Mouse (Mus musculus) cerebellum, postnatal 14 days (tissue): ENCODE measurements around the gene Nbea.

Source experiments
- DNase-seq, 2 experiments: peaks; one replicate each; pipeline ENCODE4 v3.0.0; 2021; ENCODE audit warnings: mixed read lengths in 2 of 2

Gene Nbea

DNA sequence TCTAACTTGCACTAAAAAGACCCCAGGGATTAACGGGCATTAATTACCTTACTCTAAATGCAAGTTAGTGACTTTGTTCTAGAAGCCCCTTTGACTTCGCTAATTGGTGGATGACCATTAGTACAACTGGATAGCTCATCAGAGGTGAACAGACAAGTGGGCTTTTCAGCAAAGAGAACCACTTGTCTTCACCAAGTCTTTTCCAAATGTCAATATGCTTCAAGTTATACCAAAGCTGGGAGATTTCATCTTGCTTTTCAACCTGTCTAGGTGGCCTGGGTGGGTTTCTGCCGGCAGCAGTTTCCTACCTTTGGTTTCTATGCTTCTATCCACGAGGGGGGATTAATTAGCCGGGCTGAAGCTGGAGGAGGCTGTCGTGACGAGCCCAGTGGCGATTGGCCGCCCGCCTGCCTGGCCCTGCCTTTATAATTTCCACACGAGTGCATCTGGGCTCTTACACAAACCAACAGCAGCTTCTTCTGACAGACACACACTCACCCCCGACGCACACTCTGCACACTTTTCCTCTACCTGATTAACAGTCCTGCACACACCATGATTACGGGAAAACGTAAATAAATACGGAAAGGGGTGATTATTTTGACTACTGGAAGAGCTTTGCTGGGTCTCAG lies 401.3 kb downstream of the Nbea start, which contains the start of gene Mab21l1:
TSS of gene Mab21l1 (plus strand) at position 455 of the 632 bp plus-strand sequence.
- DNase-seq = peak; percentile 96 to 97

DNA sequence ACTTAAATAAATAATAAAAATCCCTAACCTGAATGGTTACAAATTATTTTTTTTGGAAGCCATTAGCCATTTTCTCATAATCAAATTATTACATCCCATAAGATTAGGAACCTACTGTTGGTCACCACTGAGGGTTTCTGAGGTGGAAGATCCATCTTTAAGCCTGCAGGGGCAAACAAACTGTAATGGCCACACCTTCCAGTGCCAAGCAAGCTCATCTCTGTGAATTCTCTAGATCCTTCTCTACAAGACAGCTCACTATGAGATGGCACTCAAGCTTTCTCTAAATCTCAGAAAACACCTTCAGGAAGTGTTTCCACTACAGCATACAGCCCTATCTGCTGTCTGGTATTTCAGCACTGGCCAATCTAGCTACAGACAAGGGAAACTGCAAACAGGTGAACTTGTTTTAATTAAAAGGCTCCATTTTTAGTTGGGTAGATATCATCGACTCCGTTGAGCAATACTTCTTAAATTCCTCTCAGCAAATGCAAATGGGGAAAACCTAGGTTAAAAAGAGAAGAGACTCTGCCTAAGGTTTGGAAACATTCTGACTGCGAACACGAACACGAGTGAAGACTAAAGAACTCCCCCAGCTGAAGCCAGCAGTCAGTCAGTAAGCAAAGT lies 402.0 kb downstream of the Nbea start:
- peak in 1 of 2 experiments; percentile 55 for DNase-seq

DNA sequence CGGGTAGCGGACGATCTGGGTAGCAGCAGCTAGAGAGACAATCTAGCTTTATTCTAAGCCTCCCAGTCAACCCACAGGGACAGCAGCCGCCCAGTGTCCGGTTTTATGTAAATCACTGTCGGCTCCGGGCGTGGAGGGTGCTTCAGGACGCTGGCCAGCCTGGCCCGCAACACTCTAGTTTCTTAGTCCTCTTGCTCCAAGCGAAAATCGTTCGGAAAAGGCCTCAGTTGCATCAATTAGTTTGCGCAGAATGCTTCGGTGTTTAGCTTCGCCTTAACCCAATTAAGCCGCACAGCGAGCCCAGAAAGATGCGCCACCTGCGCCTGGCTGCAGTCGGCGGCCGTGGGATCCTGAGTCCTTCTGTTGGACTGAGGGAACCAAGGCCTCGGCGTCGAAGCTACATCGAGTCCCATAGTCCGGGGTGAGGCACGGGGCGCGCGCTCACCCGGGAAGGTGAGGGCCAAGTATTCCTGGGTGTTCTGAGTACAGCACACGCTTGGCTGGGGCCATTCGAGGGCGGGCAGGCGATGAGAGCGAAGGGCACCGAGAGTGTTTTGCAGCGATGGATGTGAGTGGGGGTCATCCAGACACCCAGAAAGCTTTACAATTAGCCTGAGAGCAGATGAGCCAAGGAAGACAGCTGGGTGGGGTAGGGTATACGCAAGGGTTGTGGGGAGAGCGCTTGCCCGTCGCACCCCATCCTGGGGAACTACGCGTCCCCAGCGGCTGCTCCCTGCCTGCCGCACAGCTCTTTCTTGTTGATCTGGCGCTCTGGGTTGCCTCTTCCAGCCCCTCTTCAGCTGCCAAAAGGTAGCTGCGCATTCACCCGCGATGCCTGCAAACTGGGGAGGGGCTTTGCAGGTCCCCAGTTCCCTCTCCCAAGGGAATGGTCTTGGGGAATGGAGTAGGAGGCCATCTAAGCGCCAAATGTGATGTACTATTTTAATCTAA lies 403.1 kb downstream of the Nbea start:
- peak; percentile 80 to 82 for DNase-seq

DNA sequence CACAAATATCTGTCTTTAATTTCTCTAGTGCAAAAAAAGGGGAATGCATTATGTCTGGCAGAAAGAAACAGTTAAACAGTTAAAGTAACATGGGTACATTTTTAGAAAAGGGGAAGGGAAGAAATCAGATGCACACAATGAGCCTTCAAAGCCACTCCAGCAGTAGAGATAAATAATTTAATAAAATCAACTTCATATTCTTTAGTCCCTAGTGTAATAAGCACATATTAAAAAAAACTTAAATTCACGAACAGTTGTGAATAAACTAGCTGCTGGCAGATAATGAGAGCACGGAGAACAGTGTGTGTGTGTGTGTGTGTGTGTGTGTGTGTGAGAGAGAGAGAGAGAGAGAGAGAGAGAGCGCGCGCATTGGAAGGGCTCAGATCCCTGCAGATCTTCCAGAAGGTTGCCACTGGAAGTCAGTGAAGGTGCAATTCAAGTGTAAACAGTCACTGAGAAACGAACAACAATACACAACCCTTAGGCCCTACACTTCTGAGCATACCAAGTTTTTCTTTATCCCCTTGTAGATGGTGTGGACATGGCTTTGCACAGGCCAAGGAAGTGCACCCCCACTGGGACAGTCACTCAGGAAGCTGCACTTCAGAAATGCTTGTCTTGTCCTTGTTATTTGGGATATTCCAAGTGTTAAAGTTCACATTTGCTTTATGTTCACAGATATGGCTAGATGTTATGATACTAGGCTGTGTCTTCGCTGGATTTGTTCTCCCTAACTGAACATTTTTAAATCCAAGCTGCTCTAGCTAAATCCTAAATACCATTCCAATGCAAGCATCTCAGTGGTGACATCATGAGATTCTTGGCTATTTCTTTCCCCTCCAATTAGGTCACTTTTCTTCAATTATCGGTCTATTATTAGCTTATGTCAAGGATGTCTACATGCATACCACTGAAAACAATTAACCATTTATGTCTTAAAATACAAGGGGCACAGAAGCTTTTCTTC lies 404.5 kb downstream of the Nbea start:
- peak; percentile 74 to 78 for DNase-seq

DNA sequence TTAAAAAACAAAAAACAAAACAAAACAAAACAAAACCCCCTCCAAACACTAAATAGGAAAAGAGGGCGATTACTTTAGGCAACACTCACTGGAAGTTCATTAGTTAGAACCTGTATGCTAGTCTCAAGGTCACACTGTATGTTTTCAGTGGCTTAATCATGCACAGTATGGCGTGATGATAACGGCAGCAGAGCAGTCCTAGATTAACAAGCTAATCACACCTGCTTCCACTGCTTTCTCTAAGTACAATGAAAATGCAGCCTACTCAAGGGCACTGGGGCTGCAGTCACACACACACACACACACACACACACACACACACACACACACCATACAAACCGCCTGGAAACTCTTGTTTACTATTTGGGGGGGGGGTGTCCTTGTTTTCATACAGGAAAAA lies 406.0 kb downstream of the Nbea start:
- no peak for DNase-seq

DNA sequence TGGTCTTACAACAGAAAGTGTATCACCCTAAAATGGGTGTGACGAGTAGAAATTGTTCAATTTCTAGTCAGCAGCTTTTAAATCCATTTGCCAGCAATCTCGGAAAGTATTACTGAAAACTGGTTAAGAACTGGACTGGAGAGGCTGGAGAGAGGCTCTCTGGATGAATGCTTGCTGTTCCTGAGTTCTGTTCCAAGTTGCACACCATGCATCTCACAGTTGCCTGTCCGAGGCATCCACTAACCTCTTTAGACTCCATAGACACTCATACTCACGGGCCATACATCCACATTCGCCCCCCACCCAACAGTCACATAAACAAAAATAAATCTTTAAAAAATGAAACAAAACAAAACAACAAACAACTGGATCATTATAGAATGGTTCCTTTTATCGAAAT lies 407.7 kb downstream of the Nbea start:
- no peak for DNase-seq

DNA sequence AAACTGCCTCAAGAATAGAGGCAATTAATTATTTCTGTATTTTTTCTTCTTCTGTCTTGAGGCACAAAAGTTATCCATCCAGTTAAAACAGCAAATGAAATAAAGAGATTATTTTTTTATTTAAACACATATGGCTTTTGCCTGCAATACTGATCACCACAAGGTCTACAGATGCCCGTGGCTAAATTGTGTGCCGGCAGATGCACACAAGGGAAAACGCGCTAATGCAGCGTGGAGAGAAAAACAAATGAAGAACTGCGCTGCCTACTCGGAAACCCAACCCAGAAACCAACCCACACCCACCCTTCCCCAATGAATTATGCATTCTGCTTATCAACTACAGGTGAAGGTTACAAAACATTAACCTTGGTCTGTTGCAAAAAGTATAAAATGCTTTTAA lies 408.3 kb downstream of the Nbea start:
- peak; percentile 55 to 66 for DNase-seq

DNA sequence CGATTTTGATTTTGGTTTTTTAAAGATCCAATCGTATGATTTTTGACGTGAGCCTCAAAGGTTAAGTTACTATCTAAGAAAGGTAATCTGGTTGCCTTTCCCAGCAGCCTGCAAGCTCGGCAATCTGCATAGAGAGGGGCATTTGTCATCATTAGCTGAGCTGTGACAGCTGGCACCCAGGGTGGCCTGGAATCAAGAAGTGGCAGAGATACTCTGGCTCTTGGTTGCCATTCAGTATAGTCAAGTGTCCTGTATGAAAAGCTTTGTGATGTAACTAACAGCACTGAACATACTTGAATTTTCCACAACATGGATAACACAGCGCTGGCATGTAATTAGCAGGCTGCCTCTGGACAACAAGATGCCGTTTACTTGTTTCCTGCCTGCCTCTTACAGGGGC lies 409.3 kb downstream of the Nbea start:
- peak; percentile 77 to 78 for DNase-seq

DNA sequence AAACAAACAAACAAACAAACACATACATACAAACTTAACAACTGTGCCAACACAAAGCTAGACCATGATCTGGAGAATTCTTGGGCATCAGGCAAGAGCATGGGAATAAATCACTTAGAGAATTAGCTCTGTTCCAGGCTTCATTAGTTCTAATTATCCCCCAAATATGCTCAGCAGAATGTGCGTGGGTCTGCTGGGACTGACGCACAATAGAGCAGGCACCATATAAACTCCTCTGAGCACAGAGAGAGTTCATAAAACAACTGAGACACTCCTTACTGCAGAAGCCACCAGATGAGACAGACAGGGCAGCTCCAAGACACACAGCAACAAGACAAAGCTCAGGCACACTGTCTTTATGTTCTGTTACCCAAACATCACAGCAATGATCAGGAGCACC lies 414.2 kb downstream of the Nbea start:
- no peak for DNase-seq

DNA sequence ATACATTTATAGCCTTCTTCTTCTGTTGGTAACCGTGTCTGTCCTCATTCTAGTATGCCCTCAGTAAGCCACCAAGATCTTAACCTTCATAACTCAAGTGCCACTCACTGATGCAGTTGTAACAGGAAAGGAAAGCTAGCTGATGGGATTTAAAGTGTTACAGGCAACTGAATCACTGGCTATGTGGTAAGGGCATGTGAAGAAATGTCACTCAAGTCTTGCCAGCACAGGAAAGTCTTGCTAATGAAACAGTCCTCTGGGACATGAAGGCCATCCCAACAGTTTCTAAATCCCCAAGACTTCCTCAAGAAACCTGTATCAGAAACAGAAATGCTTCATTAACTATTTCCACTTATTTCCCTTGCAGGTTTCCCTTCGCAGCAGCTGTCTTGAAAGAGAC lies 414.8 kb downstream of the Nbea start:
- no peak for DNase-seq

DNA sequence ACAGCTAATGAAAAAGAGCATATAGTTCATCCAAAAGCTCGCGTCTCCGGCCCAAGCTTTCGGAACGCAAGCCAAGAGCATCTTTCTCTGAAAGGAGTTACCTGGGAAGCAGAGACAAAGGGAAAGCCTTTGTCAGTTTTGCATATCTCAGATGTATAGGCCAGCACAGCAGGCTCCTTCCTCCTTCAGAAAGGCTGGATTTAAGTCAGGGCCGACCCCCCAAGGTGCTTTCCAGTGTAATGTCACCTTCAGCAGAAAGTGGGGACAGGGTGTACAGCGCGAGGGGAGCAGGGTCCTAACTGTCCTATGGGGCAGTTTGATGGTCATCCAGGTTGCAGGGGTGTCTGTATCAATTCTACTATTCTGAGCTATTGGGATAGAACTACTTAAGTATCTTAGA lies 419.9 kb downstream of the Nbea start:
- no peak for DNase-seq

DNA sequence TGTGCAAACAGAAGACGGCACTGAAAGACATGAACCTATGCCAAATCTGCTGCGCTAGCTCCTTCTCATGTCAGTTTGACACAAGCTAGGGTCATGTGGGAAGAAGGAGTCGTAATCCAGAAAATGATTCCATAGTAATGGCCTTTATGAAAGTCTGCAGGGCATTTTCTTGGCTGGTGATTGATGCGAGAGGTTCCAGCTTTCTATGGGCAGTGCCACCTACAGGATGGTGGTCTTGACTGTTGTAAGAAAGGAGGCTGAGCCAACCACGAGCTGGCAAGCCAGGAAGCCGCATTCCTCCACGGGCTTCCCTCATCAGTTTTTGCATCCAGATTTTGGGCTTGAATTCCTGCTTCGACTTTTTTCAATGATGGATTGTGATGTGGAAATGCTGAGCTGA lies 425.2 kb downstream of the Nbea start:
- DNase-seq = peak; percentile 71 to 75

DNA sequence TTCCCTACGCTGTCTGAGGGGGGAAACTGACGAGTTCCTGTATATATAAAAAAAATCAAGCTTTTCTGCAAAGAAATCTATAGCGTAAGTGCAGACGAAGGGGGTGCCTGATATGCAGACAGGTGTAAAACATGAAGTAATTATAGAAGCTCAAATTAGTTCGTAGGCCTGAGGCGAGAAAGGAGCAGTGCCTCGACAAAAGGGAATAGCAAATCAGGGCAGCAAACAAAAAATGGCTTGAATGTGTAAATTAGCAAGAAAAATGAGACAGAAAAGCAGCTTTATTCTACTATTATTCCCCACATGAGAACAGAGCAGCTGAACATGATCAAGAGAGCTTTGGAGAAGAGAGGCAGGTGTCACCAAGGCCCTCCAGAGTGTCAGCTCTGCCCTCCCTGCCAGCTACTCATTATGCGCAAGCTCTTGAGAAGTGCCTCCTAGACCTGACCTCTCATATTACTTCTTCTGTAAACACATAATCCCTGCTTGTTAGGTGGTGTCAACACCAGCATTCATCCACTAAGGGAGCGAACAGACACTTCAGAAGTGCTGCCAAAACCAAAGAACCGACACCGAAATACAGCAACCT lies 426.8 kb downstream of the Nbea start:
- no peak for DNase-seq

DNA sequence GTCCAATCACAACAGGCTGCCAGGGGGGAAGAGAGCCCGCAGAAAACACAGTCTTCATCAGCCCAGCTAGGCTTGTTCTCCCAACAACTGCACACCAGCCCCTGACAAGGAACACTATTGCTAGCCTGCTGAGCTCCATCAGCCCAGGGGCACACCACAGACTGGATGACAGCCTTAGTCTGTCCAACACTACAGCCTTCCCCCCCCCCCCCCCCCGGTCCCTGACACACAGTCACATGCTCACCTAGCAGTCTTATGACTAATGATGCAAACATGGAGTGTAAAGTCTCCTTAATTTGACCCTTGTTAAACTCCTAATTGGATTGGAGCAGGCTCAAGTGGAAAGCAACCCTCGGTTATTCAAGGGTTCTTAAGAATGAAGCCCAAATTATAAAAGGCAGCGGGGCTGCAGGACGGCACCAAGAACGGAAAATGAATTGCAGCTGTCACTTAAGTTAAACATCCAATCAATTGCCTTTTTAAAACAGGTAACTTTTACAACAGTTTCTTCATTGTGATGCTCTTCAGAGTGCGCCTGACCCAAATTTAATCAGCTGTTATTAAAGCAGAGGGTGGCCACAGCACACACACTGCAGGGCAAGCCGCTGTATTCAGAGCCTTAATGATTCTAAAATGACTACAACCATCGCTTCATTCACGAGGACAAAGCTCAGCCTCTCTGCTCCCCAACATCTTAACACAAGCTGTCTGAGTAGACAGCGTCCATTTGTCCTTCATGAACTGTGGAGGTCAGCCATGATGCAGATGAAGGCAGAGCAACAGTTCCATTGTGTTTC lies 427.5 kb downstream of the Nbea start:
- no peak for DNase-seq

DNA sequence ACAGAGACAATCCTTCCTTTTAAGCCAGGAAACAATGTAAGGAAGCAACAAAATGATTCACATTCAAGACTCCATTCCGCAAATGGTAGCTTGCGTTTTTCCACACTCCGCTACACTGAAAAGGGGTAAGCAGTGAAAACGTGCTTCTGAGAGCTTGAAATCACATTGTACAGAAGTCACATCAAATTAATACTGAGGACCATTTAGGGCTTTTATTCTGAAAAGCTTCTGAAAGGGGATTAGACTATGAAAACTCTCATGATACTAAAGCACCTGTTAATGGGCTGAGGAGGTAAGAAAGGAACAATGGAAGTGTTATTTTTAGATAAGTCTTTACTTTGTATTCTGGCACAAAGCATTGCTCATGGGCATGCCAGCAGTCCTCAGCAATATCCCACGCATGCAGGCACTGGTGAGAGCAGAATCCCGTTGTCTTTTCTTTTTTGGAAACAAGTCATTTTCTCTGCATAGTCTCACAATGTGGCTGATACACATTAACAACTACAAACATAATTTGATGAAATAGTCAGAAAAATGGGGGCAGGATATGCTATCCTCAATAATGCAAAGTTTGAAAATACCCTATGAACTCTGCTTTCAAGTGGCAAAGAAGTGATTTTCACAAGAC lies 428.4 kb downstream of the Nbea start:
- no peak for DNase-seq

DNA sequence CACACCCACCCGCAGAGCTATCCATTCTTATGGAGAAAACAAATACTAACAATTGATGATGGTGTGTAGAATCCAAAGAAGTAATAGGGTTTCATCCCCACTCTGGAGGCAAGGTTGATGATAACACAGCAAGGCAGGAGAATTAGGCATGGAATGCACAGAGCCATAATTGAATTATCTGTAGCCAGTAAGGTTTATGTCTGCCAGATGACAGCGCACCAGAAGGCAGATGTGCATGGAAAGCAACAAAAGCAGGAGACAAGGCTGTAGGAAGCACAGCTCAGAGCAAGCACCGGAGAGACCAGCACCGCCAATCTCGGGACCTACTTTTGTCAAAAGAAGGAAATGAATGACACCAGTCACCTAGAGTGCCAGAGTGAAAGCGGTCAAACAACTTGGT lies 429.6 kb downstream of the Nbea start:
- DNase-seq = no peak

DNA sequence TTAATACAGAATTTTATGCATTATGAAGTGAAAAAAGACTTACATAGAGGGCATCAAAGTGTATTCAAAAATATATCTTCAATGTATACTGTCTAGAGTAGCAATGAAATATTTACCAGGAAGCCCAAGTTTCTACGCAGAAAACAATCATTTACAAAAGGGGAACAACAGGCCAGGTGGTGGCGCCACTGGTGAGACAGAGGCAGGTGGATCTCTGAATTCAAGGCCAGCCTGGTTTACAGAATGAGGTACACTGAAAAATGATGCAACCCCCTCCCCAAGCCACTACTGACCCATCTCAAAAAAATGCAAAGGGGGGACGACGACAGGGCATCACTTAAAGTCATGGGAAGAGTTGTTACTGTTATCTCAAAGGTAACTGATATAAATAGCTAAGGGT lies 430.9 kb downstream of the Nbea start:
- DNase-seq = peak in 1 of 2 experiments; percentile 64

DNA sequence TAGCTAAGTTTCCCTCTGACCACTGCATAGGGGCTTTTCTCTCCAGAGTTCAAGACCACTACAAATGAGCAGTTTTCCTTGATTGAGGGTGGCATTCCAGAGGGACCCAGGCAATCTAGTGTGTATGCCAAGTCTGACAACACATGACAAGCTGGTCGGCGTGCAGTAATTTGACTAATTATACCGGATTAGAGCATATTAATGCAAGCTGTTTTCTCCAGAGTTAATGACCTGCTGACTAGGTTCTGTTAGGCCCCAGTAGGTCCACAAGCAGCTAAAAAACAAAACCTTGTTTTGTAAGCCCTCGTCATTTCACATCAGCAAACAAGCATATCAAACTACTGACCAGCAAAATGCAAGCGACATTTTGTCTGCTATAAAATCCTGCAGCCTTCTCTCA lies 432.1 kb downstream of the Nbea start:
- DNase-seq = peak; percentile 31 to 42

DNA sequence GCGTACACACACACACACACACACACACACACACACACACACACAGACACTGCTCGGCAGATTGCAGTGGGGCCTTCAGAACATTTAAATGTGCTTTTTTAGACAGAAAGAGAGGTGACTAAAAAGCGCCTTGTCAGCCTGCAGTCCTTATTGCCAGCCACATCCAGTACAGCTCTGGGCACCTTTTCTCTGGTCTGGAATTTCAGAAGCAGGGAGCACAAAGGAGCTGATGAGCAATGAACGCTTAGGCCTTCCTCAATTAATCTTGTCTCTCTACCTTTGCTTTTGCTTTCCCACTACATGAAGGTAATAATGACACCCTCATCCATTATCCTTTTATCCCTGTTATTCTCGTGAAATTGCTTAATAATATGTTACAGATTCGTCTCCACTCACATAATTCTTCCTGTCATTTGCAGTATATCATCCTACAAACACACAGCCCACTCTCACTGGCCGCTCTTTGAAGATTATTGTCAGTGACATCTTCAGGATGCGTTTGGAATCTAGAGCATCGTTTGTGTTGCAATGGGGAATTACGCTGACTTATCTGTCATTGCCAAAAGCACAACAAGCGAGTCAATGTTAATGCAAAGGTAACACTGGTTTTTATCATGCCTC lies 432.9 kb downstream of the Nbea start:
- peak in 1 of 2 experiments; percentile 36 for DNase-seq

DNA sequence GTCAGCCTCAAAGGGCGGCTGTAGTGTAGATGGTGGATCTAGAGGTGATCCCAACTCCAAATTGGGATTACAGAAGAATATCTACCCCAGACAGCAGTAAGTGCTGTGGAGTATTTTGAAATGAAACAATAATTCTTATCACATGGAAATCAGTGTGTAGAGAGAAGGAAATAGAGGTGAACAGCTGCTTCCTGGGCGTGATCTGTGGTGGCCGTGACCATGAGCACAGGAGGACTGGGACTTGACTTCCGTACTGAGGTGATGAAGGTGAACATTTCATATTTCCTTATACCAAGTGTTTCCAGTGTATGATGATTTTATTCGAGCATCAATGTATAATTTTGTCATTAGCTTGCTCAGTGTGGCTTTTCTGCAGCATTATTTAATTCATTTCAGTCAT lies 439.6 kb downstream of the Nbea start:
- no peak for DNase-seq
